Mouse (Mus musculus) embryonic facial prominence, embryonic 11.5 days (tissue): ENCODE measurements at regions not wholly inside any gene's neighbourhood (a gene's known extent, or its start where the extent isn't known, plus 50 kb on each side); places are given as distances from the start of the nearest gene placed in this dataset.
"Not testable (repeated sequence)": the region's sequence is repeated elsewhere in the genome, so short reads cannot be mapped to it uniquely, and the experiment has no call there.

Source experiments
- ATAC-seq: fragments of 200-750 bp; cut with Nextera tagmentation; replicated peaks from 2 replicates; pipeline ENCODE4 v1.8.0; 2017; ENCODE audit warnings: low read depth; ENCODE audit not compliant: insufficient number of reproducible peaks, low FRiP score, low TSS enrichment
- DNase-seq: peaks from one replicate; pipeline ENCODE4 v3.0.0-alpha.2; 2015; ENCODE audit warnings: low spot score
- H3K27ac ChIP-seq: fragments of 300-500 bp; sonication (generic); replicated peaks from 2 replicates; pipeline ENCODE4 v1.5.1; 2014; ENCODE audit warnings: mild to moderate bottlenecking, low read depth, low read length, control low read depth
- H3K27me3 ChIP-seq: fragments of 300-500 bp; sonication (generic); 2 replicates; pipeline ENCODE4 v1.6.1; 2014; ENCODE audit warnings: mild to moderate bottlenecking, low read length, moderate library complexity, mixed read lengths; ENCODE audit not compliant: control insufficient read depth, insufficient read depth
- H3K36me3 ChIP-seq: fragments of 300-500 bp; sonication (generic); replicated peaks from 2 replicates; pipeline ENCODE4 v1.6.1; 2014; ENCODE audit warnings: low read depth, mild to moderate bottlenecking, low read length, moderate library complexity, mixed read lengths; ENCODE audit not compliant: control insufficient read depth, insufficient read depth
- H3K4me1 ChIP-seq: fragments of 300-500 bp; sonication (generic); 2 replicates; pipeline ENCODE4 v1.6.1; 2014; ENCODE audit warnings: low read length, mixed read lengths; ENCODE audit not compliant: control insufficient read depth, insufficient read depth
- H3K4me2 ChIP-seq: fragments of 300-500 bp; sonication (generic); 2 replicates; pipeline ENCODE4 v1.6.1; 2014; ENCODE audit warnings: low read depth, mild to moderate bottlenecking, control low read depth, low read length, moderate library complexity
- H3K4me3 ChIP-seq: fragments of 300-500 bp; sonication (generic); 2 replicates; pipeline ENCODE4 v1.5.1; 2014; ENCODE audit warnings: low read depth, low read length, control low read depth
- H3K9ac ChIP-seq: fragments of 300-500 bp; sonication (generic); replicated peaks from 2 replicates; pipeline ENCODE4 v1.6.1; 2014; ENCODE audit warnings: mild to moderate bottlenecking, control low read depth, low read length
- H3K9me3 ChIP-seq: fragments of 300-500 bp; sonication (generic); replicated peaks from 2 replicates; pipeline ENCODE4 v1.6.1; 2016; ENCODE audit warnings: mild to moderate bottlenecking, low read length, inconsistent platforms, mixed read lengths; ENCODE audit not compliant: control insufficient read depth
- WGBS: fragments of 180-500 bp; shearing (Covaris S2); extraction: QIAGEN DNeasy Blood & Tissue Kit; methylation state at CpG from one replicate; pipeline ENCODE4 v1.1.7; 2014; 5-methylcytosine and 5-hydroxymethylcytosine counted together

- not testable (repeated sequence) for H3K36me3 ChIP-seq, H3K27ac ChIP-seq, H3K9me3 ChIP-seq, H3K27me3 ChIP-seq, H3K4me3 ChIP-seq, H3K4me1 ChIP-seq, DNase-seq, H3K4me2 ChIP-seq, ATAC-seq, H3K9ac ChIP-seq
- WGBS, result 55% methylated on average over 3 of the region's 4 CpGs
These were observed 262.6 kb upstream of the Ywhaq start for GRCm38 (mm10) chr12:21680026-21680425.

DNA sequence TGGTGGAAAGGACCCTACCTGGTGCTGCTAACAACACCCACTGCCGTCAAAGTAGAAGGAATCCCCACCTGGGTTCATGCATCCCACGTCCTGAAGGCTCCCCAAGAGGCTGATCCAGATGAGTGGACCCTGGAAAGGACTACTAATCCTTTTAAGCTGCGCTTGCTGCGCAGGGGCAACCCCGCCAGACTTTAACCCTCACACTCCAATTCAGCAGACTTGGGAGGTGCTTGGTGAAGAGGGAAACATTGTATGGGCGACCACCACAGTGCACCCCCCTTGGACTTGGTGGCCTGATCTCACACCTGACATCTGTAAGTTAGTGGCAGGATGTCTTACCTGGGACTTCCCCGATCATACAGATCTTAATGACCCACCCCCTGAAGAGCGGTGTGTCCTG is 231.9 kb upstream of the Ywhaq start:
- H3K9ac ChIP-seq, DNase-seq, ATAC-seq, H3K9me3 ChIP-seq, H3K4me2 ChIP-seq, H3K27me3 ChIP-seq, H3K27ac ChIP-seq, H3K4me1 ChIP-seq, H3K36me3 ChIP-seq, H3K4me3 ChIP-seq: not testable (repeated sequence)
- 87% methylated on average over 8 of the region's 8 CpGs for WGBS

DNA sequence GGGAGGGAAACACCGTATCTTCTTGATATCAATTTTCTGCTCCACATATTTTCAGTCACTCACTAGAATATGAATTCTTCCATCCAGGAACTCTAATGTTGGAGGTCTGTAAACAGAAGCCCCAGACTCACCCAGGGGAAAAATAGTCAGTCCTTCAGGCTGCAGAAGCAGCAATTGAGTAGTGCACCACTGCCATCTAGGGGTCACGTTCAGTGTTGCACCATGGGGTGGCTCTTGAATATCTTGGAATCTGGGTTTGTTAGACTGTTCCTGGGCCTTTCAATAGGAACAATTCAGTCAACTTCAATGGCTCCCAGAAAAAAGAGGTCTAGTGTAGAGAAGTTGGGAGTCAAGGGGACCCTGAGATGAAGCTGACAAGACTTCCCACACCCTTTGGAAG is 196.3 kb upstream of the Ywhaq start:
- WGBS, result 20% methylated on average over 2 of the region's 2 CpGs

GRCm38 (mm10) chr12:21568415-21569040 is 151.1 kb upstream of the Ywhaq start:
- Histone ChIP-seq H3K9me3 (no peaks in the 10 kb centered on the region), H3K27me3 (no peaks in the 10 kb centered on the region), H3K36me3 (no peaks in the 10 kb centered on the region), H3K4me3 (no peak overlapping the region), H3K4me1 (no peaks in the 10 kb centered on the region), H3K4me2 (no peak overlapping the region), H3K27ac (no peak overlapping the region), H3K9ac (no peak overlapping the region)
- WGBS, result 83% methylated on average over 7 of the region's 7 CpGs
- DNase-seq (no peak), ATAC-seq (no peak)

More for the DNA sequence above, 196.3 kb upstream of the Ywhaq start:
- H3K27me3 ChIP-seq, H3K9me3 ChIP-seq, H3K4me3 ChIP-seq, H3K4me2 ChIP-seq, H3K4me1 ChIP-seq, ATAC-seq, H3K27ac ChIP-seq, H3K9ac ChIP-seq, H3K36me3 ChIP-seq: not testable (repeated sequence)
- peak; percentile 77 for DNase-seq

GRCm38 (mm10) chr12:21543962-21544361 is 126.5 kb upstream of the Ywhaq start:
- H3K9me3 ChIP-seq, H3K4me3 ChIP-seq, H3K36me3 ChIP-seq, ATAC-seq, H3K27me3 ChIP-seq, H3K4me1 ChIP-seq, DNase-seq, H3K4me2 ChIP-seq, H3K27ac ChIP-seq, H3K9ac ChIP-seq: not testable (repeated sequence)
- WGBS, result 46% methylated on average over 2 of the region's 2 CpGs

DNA sequence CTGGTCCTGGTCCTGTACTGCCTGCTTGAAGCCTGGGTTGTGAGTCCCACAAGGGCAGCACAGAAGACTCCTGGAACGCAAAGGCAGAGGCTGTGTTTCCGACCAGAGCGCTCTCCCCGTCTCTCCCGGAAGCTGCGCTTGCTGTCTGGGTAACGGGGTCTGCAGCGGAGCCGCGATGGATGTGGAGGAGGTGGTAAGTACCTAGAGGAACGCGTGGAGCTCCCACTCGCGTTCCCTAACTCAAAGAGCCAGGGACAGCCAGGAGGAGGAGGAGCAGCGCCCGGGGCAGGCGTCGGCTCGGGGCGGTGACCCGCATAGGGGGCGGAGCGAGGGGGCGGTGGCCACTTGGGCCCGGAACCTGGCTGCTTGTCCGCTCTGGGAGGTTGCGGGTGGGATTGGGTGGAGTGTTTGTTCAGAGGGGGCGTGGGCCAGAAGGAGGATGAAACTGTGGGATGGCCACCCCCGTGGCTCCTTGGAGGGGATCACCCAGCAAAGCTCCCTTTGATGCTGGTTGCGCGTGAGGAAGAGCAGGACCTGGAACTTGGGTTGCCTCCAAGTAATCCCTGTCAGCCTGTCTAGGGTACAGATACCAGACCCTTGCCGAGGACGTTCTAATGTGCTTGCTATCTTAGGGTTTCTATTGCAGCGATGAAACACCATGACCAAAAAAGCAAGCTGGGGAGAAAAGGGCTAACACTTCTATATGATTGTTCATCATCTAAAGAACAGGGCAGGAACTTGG is 125.9 kb upstream of the Ywhaq start:
- Histone ChIP-seq H3K4me3 (peak overlapping the region; percentile 38), H3K9ac (peak overlapping the region; percentile 54), H3K4me2 (peak overlapping the region; percentile 42)
- peak; percentile 37 for DNase-seq
- not testable (repeated sequence) for H3K9me3 ChIP-seq, H3K27ac ChIP-seq, H3K36me3 ChIP-seq, H3K27me3 ChIP-seq, H3K4me1 ChIP-seq
- peak; percentile 65; the same call in 1 of the 2 replicates for ATAC-seq
- 3% methylated on average over 34 of the region's 34 CpGs for WGBS

- no peaks in the 10 kb centered on the region for H3K27me3 ChIP-seq
- no peak overlapping the region for H3K4me3 ChIP-seq
- DNase-seq (no peak), ATAC-seq (no peak)
- H3K4me2 ChIP-seq, result no peak overlapping the region
- no peaks in the 10 kb centered on the region for H3K9me3 ChIP-seq
- H3K36me3 ChIP-seq, result no peaks in the 10 kb centered on the region
- H3K27ac ChIP-seq, result no peak overlapping the region
- no peaks in the 10 kb centered on the region for H3K4me1 ChIP-seq
- 86% methylated on average over 3 of the region's 3 CpGs for WGBS
- no peak overlapping the region for H3K9ac ChIP-seq
These were observed 114.3 kb upstream of the Ywhaq start for GRCm38 (mm10) chr12:21531766-21532165.

GRCm38 (mm10) chr12:21529367-21529766 is 111.9 kb upstream of the Ywhaq start:
- H3K9ac ChIP-seq, ATAC-seq, H3K36me3 ChIP-seq, H3K9me3 ChIP-seq, H3K27me3 ChIP-seq, H3K4me1 ChIP-seq, DNase-seq, H3K4me3 ChIP-seq, H3K27ac ChIP-seq, H3K4me2 ChIP-seq: not testable (repeated sequence)
- WGBS, result 88% methylated on average over 3 of the region's 3 CpGs
